Mouse (Mus musculus): ENCODE measurements at regions not wholly inside any gene's neighbourhood (a gene's known extent, or its start where the extent isn't known, plus 50 kb on each side); places are given as distances from the start of the nearest gene placed in this dataset.
"Not testable (repeated sequence)": the region's sequence is repeated elsewhere in the genome, so short reads cannot be mapped to it uniquely, and the experiment has no call there.

DNA sequence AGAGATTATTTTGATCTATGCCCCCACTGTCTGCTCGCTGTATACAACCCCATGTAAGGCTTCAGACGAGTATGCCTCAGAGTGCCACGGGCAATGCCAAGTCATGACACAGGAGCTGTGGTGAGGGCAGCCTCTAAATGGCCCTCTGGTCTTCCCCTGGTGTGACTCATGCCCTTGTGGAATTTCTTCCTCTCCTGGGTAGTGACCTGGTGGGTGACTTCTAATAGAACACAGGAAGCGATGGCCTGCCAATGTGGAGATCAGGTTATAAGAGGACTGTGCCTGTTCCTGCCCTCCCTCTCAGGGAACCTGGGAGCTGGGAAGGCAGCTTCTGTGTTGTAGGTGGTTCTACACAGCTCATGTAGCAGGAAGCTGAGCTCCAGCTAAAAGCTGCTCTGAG is 130.7 kb upstream of the Ube2e1 start:
- Histone ChIP-seq H3K36me3 (no peaks in the 10 kb centered on the region), H3K4me3 (no peak overlapping the region), H3K27ac (no peak overlapping the region), H3K27me3 (ENCODE audit: low read depth, poor library complexity, severe bottlenecking) (no peaks in the 10 kb centered on the region), H3K4me1 (no peaks in the 10 kb centered on the region), H3K9me3 (replicated peaks) (no peaks in the 10 kb centered on the region)
- WGBS: 82% methylated on average over 4 of the region's 4 CpGs
- no peak for DNase-seq (ENCODE audit: low spot score)

DNA sequence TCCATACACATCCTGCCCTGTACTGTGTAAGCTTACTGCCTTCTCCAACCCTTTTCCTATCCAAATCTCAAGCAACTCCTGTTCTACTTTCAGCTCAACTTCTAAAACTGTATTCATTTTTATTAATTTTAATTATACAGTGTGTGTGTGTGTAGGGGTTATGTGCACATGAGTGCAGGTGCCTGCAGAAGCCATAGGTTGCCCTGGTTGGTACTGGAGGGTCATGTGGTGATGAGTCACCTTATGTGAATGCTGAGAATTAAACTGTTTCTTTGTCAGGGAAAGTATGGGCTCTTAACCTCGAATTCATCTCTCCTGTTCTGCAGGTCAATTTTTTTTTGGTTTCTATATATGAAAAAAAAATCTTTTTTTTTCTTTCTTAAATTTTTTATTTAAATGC is 117.0 kb upstream of the Ube2e1 start:
- H3K9me3 ChIP-seq (replicated peaks): no peaks in the 10 kb centered on the region
- H3K4me1 ChIP-seq: no peaks in the 10 kb centered on the region
- no peaks in the 10 kb centered on the region for H3K36me3 ChIP-seq
- H3K27me3 ChIP-seq (ENCODE audit: low read depth, poor library complexity, severe bottlenecking): no peaks in the 10 kb centered on the region
- no peak for DNase-seq (ENCODE audit: low spot score)
- no peak overlapping the region for H3K4me3 ChIP-seq
- H3K27ac ChIP-seq: no peak overlapping the region
- WGBS: 85% methylated on average over 1 of the region's 1 CpGs

DNA sequence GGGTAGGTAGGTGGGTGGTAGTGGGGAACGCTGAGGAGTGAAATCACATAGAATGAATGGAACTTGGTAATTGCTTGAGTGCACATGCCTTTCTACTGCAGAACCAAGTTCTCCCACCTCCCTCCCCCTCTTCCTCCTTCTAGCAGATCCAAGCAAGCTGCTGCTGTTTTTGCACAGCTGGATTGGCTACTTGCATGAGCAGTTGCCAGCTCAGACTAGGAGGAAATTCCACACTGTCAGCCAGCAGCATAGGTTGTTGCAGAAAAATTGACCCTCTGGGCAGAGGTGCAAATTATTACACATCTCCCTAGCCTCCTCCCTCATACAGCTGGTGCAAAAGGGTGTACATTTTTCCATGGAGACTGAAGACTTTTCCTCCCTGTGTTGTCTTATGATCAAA is 112.8 kb upstream of the Ube2e1 start:
- Histone ChIP-seq H3K27me3 (ENCODE audit: low read depth, poor library complexity, severe bottlenecking) (no peaks in the 10 kb centered on the region), H3K9me3 (replicated peaks) (no peaks in the 10 kb centered on the region), H3K27ac (no peak overlapping the region), H3K36me3 (no peaks in the 10 kb centered on the region), H3K4me3 (no peak overlapping the region), H3K4me1 (no peaks in the 10 kb centered on the region)
- WGBS: 88% methylated on average over 1 of the region's 1 CpGs
- no peak for DNase-seq (ENCODE audit: low spot score)

DNA sequence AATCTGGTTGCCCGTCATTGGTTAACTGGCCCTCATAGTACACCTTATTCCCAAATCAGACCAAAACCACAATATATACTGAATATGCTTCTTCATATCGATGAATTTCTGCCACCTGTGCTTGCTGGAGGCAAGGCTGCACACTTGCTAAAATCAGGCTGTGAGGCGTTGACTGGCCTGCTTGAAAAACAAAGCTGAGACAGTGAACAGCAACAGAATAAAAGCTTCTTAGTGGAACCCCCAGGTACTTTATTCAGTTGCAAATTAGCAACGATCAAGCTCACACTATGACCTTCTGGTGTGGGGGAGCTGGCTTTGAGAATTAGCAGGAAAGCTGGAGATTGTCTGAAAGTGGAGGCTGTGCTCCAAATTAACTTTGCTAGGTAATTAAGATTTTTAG is 97.3 kb upstream of the Ube2e1 start:
- peak; percentile 5 for DNase-seq (ENCODE audit: low spot score)
- H3K36me3 ChIP-seq; H3K27ac ChIP-seq; H3K27me3 ChIP-seq (ENCODE audit: low read depth, poor library complexity, severe bottlenecking); H3K9me3 ChIP-seq (replicated peaks); H3K4me1 ChIP-seq; H3K4me3 ChIP-seq: not testable (repeated sequence)
- 51% methylated on average over 4 of the region's 4 CpGs for WGBS

- H3K27me3 ChIP-seq (ENCODE audit: low read depth, poor library complexity, severe bottlenecking): no peaks in the 10 kb centered on the region
- H3K9me3 ChIP-seq (replicated peaks): no peaks in the 10 kb centered on the region
- no peaks in the 10 kb centered on the region for H3K4me1 ChIP-seq
- H3K27ac ChIP-seq: no peak overlapping the region
- no peaks in the 10 kb centered on the region for H3K36me3 ChIP-seq
- no peak for DNase-seq (ENCODE audit: low spot score)
- no peak overlapping the region for H3K4me3 ChIP-seq
Measured at GRCm38 (mm10) chr14:18425887-18426286, 94.2 kb upstream of the Ube2e1 start.

DNA sequence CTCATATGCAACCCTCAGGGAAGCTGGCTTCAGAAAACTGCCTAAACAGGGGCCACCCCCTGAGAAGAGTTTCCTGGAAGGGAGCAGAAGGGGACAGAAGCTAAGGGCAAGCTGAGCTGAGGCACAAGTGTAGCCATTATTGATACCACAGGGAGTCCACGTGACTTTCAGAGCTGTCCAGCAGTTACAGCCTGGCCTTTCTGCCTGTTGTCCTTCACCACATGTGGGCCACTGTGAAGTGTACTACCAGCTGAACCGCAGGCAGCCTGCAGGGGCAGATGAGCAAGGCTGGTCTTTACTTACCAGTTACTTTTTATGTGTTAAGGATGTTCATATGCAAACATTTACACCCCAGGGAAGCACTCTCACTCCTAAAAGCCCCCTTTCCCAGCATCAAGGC is 85.2 kb upstream of the Ube2e1 start:
- H3K36me3 ChIP-seq: no peaks in the 10 kb centered on the region
- no peak overlapping the region for H3K27ac ChIP-seq
- DNase-seq (ENCODE audit: low spot score): no peak
- no peak overlapping the region for H3K4me3 ChIP-seq
- no peaks in the 10 kb centered on the region for H3K9me3 ChIP-seq (replicated peaks)
- WGBS: 24% methylated on average over 2 of the region's 2 CpGs
- no peaks in the 10 kb centered on the region for H3K27me3 ChIP-seq (ENCODE audit: low read depth, poor library complexity, severe bottlenecking)
- H3K4me1 ChIP-seq: no peaks in the 10 kb centered on the region

DNA sequence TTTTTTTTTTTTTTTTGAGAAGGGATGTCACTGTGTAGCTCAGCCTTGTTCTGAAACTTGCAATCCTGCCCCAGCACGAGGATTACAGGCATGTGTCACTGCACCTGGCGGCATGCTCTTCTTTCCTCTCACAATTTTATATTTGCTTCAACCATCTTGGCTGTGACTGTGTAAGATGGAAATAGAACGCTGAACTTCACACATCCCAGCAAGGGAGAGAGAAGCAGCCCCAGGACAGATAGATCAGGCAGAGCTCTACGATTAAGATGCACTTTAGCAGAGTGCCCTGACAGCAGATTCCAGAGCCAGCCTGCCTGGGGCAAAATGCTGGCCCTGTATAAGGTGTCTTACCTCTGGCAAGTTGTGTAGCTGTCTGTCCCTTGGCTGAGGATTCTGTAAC is 84.7 kb upstream of the Ube2e1 start:
- 77% methylated on average over 4 of the region's 4 CpGs for WGBS
- Histone ChIP-seq H3K36me3 (no peaks in the 10 kb centered on the region), H3K27ac (no peak overlapping the region), H3K4me3 (no peak overlapping the region), H3K9me3 (replicated peaks) (no peaks in the 10 kb centered on the region), H3K27me3 (ENCODE audit: low read depth, poor library complexity, severe bottlenecking) (no peaks in the 10 kb centered on the region), H3K4me1 (no peaks in the 10 kb centered on the region)
- no peak for DNase-seq (ENCODE audit: low spot score)

GRCm38 (mm10) chr14:18398953-18399352 is 67.3 kb upstream of the Ube2e1 start:
- H3K36me3 ChIP-seq: no peaks in the 10 kb centered on the region
- H3K9me3 ChIP-seq (replicated peaks): no peaks in the 10 kb centered on the region
- H3K27ac ChIP-seq: no peak overlapping the region
- no peaks in the 10 kb centered on the region for H3K27me3 ChIP-seq (ENCODE audit: low read depth, poor library complexity, severe bottlenecking)
- H3K4me1 ChIP-seq: peaks cover 12% of the 10 kb centered on the region
- WGBS: 88% methylated on average over 4 of the region's 4 CpGs
- no peak overlapping the region for H3K4me3 ChIP-seq
- no peak for DNase-seq (ENCODE audit: low spot score)

- 92% methylated on average over 8 of the region's 8 CpGs for WGBS
- Histone ChIP-seq H3K4me1 (peaks cover 12% of the 10 kb centered on the region), H3K36me3 (no peaks in the 10 kb centered on the region), H3K27me3 (ENCODE audit: low read depth, poor library complexity, severe bottlenecking) (no peaks in the 10 kb centered on the region), H3K4me3 (no peak overlapping the region), H3K27ac (no peak overlapping the region), H3K9me3 (replicated peaks) (no peaks in the 10 kb centered on the region)
- DNase-seq (ENCODE audit: low spot score): no peak
Measured at GRCm38 (mm10) chr14:18396206-18396764, 64.6 kb upstream of the Ube2e1 start.

- no peak overlapping the region for H3K4me3 ChIP-seq
- H3K27ac ChIP-seq: no peak overlapping the region
- H3K36me3 ChIP-seq: no peaks in the 10 kb centered on the region
- H3K27me3 ChIP-seq (ENCODE audit: low read depth, poor library complexity, severe bottlenecking): no peaks in the 10 kb centered on the region
- WGBS: 90% methylated on average over 3 of the region's 3 CpGs
- no peak for DNase-seq (ENCODE audit: low spot score)
- H3K9me3 ChIP-seq (replicated peaks): no peaks in the 10 kb centered on the region
- H3K4me1 ChIP-seq: peaks cover 12% of the 10 kb centered on the region
Measured at GRCm38 (mm10) chr14:18394071-18394745, 62.5 kb upstream of the Ube2e1 start.

GRCm38 (mm10) chr14:18391824-18392486 is 60.3 kb upstream of the Ube2e1 start:
- Histone ChIP-seq H3K36me3 (no peaks in the 10 kb centered on the region), H3K9me3 (replicated peaks) (no peaks in the 10 kb centered on the region), H3K27me3 (ENCODE audit: low read depth, poor library complexity, severe bottlenecking) (no peaks in the 10 kb centered on the region), H3K27ac (no peak overlapping the region), H3K4me1 (peaks cover 12% of the 10 kb centered on the region), H3K4me3 (no peak overlapping the region)
- WGBS: 87% methylated on average over 3 of the region's 3 CpGs
- DNase-seq (ENCODE audit: low spot score): no peak

DNA sequence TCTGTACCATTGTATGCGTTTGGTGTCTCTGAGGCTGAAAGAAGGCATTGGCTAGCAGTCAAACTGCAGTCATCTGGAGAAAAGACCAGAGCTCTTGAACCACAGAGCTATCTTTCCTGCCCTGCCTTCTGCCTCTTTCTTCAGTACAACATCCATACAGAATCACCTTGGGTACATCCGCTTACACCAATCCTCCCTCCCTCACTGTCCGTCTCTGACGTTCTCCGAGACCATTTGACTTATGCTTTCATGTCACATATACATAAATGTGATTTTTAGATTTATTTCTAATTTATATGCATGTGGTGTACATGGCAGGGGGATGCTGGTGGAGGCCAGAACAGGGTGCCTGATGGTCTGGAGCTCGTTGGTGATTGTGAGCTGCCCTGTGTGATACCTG is 57.7 kb upstream of the Ube2e1 start:
- DNase-seq (ENCODE audit: low spot score): no peak
- Histone ChIP-seq H3K4me3 (no peak overlapping the region), H3K36me3 (no peaks in the 10 kb centered on the region), H3K9me3 (replicated peaks) (no peaks in the 10 kb centered on the region), H3K27ac (no peak overlapping the region), H3K4me1 (no peaks in the 10 kb centered on the region; the same call in 1 of the 2 replicates), H3K27me3 (ENCODE audit: low read depth, poor library complexity, severe bottlenecking) (no peaks in the 10 kb centered on the region)
- 88% methylated on average over 6 of the region's 6 CpGs for WGBS

DNA sequence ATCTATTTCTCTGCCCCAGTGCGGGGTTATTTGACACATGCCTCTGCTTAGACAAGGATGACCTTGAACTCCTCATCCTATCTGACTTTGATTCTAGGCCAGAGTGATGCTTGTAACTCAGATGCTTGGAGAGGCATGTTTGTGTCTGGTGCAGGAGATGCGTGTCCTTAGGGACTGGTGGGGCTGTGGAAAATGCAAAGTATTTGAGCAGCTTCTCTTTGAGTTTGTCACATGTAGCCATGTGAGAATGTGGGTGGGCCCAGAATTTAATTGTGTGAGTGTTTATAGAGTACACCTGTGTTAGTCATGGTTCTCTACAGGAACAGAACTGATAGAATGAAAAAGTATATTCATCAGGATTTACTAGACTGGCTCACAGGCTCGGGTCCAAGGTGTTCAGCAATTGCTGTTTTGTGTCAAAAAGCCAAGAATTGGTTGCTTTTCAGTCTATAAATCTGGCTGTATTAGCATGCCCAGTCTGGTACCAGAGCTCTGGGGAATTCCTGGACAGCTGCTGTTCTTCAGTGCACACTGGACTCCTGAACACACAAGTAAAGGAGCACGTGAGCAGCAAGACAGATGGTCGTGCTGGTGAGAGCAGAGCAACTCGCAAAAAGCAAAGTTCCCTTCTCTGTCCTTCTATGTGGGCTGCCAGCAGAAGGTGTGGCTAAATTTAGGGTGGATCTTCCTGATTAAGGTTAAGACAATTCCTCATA is 54.5 kb upstream of the Ube2e1 start:
- H3K36me3 ChIP-seq: no peaks in the 10 kb centered on the region
- no peaks in the 10 kb centered on the region for H3K27me3 ChIP-seq (ENCODE audit: low read depth, poor library complexity, severe bottlenecking)
- no peak for DNase-seq (ENCODE audit: low spot score)
- no peaks in the 10 kb centered on the region for H3K4me1 ChIP-seq
- H3K9me3 ChIP-seq (replicated peaks): no peaks in the 10 kb centered on the region
- 85% methylated on average over 6 of the region's 6 CpGs for WGBS
- no peak overlapping the region for H3K4me3 ChIP-seq
- H3K27ac ChIP-seq: no peak overlapping the region

Measured in limb, embryonic 10.5 days (tissue).